ENCODE assay signal across 8 mouse cellular contexts in the genomic region with DNA sequence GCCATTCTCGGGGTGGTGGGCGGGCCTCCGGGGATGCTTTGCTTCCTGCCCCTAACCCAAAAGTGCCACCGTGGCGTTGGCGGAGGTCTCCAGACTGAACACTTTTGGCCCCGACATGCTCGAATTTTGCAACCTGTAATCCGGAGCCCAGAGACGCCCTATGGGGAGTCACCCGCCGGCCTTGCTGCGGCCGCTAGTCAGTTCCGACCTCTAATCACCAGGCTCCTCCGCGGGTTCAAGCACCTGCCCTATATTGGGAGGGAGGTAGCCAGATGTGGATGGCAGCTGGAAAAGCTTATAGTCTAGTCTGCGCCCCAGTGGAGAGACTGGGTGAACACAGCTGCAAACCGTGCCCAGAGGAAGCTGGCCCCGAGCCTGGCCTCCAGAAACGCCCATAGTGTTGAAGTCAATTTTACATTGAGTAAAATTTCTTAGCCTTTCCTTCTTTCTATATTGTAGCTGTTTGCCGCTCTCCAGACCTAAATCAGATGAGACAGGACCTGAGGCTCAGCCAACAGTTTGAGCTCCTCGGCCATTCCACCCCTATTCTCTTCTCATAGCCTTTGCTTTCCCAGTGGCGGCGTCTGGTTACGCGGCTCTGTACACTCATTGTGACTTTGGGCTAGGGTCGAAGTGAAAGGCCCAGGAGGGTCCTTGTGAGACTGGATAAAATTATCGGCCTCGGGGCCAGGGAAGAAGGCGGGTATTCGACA. TPM values are rescaled to one million over a fixed set of nuclear protein-coding genes. Genes with fewer than 3 reads are reported as not detected.
DNase-seq lines count a peak whose midpoint lies in the region; ATAC-seq and TF ChIP-seq lines count a peak whose summit lies in the region.

No protein-coding gene starts in this region.

- no peaks in the 10 kb centered on the region for H3K27me3 ChIP-seq in cerebellum, adult 2 months (ENCODE audit: control insufficient read depth, insufficient read depth, low read length)
- H3K27me3 ChIP-seq in hindbrain, embryonic 15.5 days = peaks cover 58% of the 10 kb centered on the region
- peaks cover 87% of the 10 kb centered on the region for H3K27me3 ChIP-seq in midbrain, embryonic 10.5 days (ENCODE audit: low read depth, poor library complexity, severe bottlenecking)

- peaks cover 7% of the 10 kb centered on the region; the same call in 1 of the 2 replicates for H3K4me1 ChIP-seq in cerebellum, adult 2 months (ENCODE audit: control insufficient read depth, insufficient read depth, low read length)
- H3K4me1 ChIP-seq in hindbrain, embryonic 15.5 days (replicated peaks) = peaks cover 36% of the 10 kb centered on the region
- H3K4me1 ChIP-seq in midbrain, embryonic 10.5 days = peaks cover 59% of the 10 kb centered on the region

- peak overlapping the region; percentile 89 for H3K4me3 ChIP-seq in cerebellum, adult 2 months (replicated peaks; ENCODE audit: insufficient read depth, low read depth, low read length)
- peak overlapping the region; percentile 77 for H3K4me3 ChIP-seq in hindbrain, embryonic 15.5 days
- peak overlapping the region; percentile 75 for H3K4me3 ChIP-seq in midbrain, embryonic 10.5 days

- TF ChIP-seq POLR2A in cerebellum, adult 2 months (IDR thresholded peaks at IDR 0.05; ENCODE audit: borderline replicate concordance, insufficient read depth, low read length) = no peak

- whole genome bisulfite sequencing in cerebellum, adult 2 months = 6% methylated on average over 32 of the region's 32 CpGs
- WGBS in hindbrain, embryonic 15.5 days = under 1% methylated on average over 32 of the region's 32 CpGs
- WGBS in midbrain, embryonic 10.5 days = under 1% methylated on average over 32 of the region's 32 CpGs

- no peaks in the 10 kb centered on the region for H3K36me3 ChIP-seq in hindbrain, embryonic 15.5 days
- no peaks in the 10 kb centered on the region for H3K36me3 ChIP-seq in midbrain, embryonic 10.5 days

- H3K9ac ChIP-seq in hindbrain, embryonic 15.5 days = peak overlapping the region; percentile 89

- H3K4me2 ChIP-seq in hindbrain, embryonic 15.5 days = peak overlapping the region; percentile 99

- no peak for TF ChIP-seq CTCF in cerebellum, adult 2 months (IDR thresholded peaks at IDR 0.05; ENCODE audit: borderline replicate concordance, insufficient read depth, low read depth, low read length)

- peak; percentile 42 for ATAC-seq in erythroblast, adult 5-6 weeks (replicated peaks; ENCODE audit: low FRiP score, poor library complexity, severe bottlenecking)
- ATAC-seq in hindbrain, embryonic 15.5 days (ENCODE audit: low FRiP score, low read depth) = 0 out of 2 replicates have a peak, but pooled peaks have one; percentile 25

- peak overlapping the region; percentile 65 for H3K27ac ChIP-seq in cerebellum, adult 2 months (ENCODE audit: insufficient read depth, low read length)
- H3K27ac ChIP-seq in hindbrain, embryonic 15.5 days (replicated peaks) = peak overlapping the region; percentile 95
- peak overlapping the region; percentile 85 for H3K27ac ChIP-seq in midbrain, embryonic 10.5 days (replicated peaks)

- H3K9me3 ChIP-seq in hindbrain, embryonic 15.5 days = no peaks in the 10 kb centered on the region
- no peaks in the 10 kb centered on the region for H3K9me3 ChIP-seq in midbrain, embryonic 10.5 days (replicated peaks)

- peak in 1 of 2 experiments; percentile 41 for DNase-seq in cerebellum, adult 2 months
- no peak for DNase-seq in cerebellum, adult 11 months
- peak; percentile 37 for DNase-seq in CD4-positive, CD25-positive, alpha-beta regulatory T cell, adult 2 months (ENCODE audit: low read depth, low spot score)
- DNase-seq in midbrain, embryonic 10.5 days (ENCODE audit: low spot score) = peak; percentile 44
- DNase-seq in layer of hippocampus, adult 11-12 months (ENCODE audit: low spot score) = no peak
- no peak for DNase-seq in ovary, postnatal 14 days (ENCODE audit: low spot score)

RNA-seq across cellular contexts. Expression of gene Kazald1, which starts 0.4 kb away (rescaled TPM):
- polyA plus RNA-seq in cerebellum, adult 2 months (2012; rRNA removed) = 13.4 and 15.0 TPM in 2 replicates
- not detected in 2 replicates for total RNA-seq in erythroblast, adult 5-6 weeks (2015; ENCODE audit: low replicate concordance)
- not detected in 2 replicates for total RNA-seq in erythroblast, adult 5-6 weeks (2017; ENCODE audit: low replicate concordance)
- polyA plus RNA-seq in hindbrain, embryonic 15.5 days (2015; fragmentation: Nextera tagmentation; extraction: Ambion mirVana) = 2.3 and 2.6 TPM in 2 replicates
- 0.38 and 0.39 TPM in 2 replicates for polyA plus RNA-seq in midbrain, embryonic 10.5 days (2016; fragmentation: Nextera tagmentation; extraction: Ambion mirVana)

RNA-seq across cellular contexts. Expression of gene Sfxn3, which starts 28.2 kb away (rescaled TPM):
- polyA plus RNA-seq in cerebellum, adult 2 months (2012; rRNA removed) = 90.5 and 91.6 TPM in 2 replicates
- total RNA-seq in erythroblast, adult 5-6 weeks (2015; ENCODE audit: low replicate concordance) = 9.4 and 16.7 TPM in 2 replicates
- total RNA-seq in erythroblast, adult 5-6 weeks (2017; ENCODE audit: low replicate concordance) = 3.4 and 3.8 TPM in 2 replicates
- polyA plus RNA-seq in hindbrain, embryonic 15.5 days (2015; fragmentation: Nextera tagmentation; extraction: Ambion mirVana) = 74.7 and 90.5 TPM in 2 replicates
- polyA plus RNA-seq in midbrain, embryonic 10.5 days (2016; fragmentation: Nextera tagmentation; extraction: Ambion mirVana) = 8.3 and 15.3 TPM in 2 replicates

RNA-seq across cellular contexts. Expression of gene Pdzd7, which starts 30.0 kb away (rescaled TPM):
- 7.6 and 9.1 TPM in 2 replicates for polyA plus RNA-seq in cerebellum, adult 2 months (2012; rRNA removed)
- total RNA-seq in erythroblast, adult 5-6 weeks (2015; ENCODE audit: low replicate concordance) = not detected in 2 replicates
- 0.28 TPM in 1 of 2 replicates, not detected in the other for total RNA-seq in erythroblast, adult 5-6 weeks (2017; ENCODE audit: low replicate concordance)
- 2.6 and 3.2 TPM in 2 replicates for polyA plus RNA-seq in hindbrain, embryonic 15.5 days (2015; fragmentation: Nextera tagmentation; extraction: Ambion mirVana)
- 0.19 and 0.34 TPM in 2 replicates for polyA plus RNA-seq in midbrain, embryonic 10.5 days (2016; fragmentation: Nextera tagmentation; extraction: Ambion mirVana)

Comparison
In these comparisons a context has a peak if more than half of its experiments do, and no peak if none do; other contexts are left out.
1. DNase-seq: peak in CD4-positive, CD25-positive, alpha-beta regulatory T cell, adult 2 months (single experiment) and midbrain, embryonic 10.5 days (single experiment); none in cerebellum, adult 11 months (single experiment), layer of hippocampus, adult 11-12 months (single experiment) and ovary, postnatal 14 days (single experiment).
2. Peak in every context shown above with its lines, with median percentiles within 50 percentile points of each other: H3K27ac ChIP-seq and H3K4me3 ChIP-seq.